Mouse (Mus musculus): ENCODE measurements at regions not wholly inside any gene's neighbourhood (a gene's known extent, or its start where the extent isn't known, plus 50 kb on each side); places are given as distances from the start of the nearest gene placed in this dataset.
"Not testable (repeated sequence)": the region's sequence is repeated elsewhere in the genome, so short reads cannot be mapped to it uniquely, and the experiment has no call there.

DNA sequence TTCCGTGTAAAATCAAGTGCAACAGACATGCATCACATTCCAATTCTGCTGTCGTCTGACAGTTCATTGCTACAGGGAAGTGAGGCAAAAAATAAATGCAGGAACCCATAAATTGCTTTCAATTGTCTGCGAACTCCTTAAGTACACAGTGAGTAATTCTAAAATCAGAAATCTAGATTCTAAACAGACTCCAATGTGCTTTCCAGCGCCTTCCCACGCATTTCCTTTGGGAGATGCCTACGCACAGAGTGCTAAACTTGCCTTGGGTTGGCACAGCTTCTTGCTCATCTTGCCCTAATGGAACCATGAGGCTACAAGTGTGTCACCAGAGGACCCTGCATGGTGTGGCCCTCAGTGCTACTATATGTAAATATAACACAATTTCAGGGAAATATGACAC is 212.6 kb downstream of the Samd5 start:
- no peak for DNase-seq (ENCODE audit: low spot score in 2 of 2)

DNA sequence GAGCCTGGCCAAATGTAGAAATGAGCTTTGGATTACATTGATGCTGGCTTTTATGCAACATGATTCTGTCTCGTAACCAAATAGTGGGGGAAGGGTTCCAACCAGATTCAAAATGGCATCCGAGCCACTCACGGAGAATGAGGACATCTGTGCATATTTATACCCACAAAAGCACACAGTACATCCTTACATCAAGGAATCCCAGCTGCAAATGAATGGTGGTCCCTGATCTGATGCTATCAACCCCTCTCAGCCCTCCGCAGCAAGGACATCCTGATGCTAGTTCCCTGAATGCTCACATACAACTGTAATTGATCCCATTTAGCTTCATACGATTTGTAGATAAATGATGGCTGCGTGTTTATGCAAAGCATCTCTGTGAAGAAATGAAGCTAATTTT is 215.9 kb downstream of the Samd5 start:
- DNase-seq (ENCODE audit: low spot score in 2 of 2), result no peak

DNA sequence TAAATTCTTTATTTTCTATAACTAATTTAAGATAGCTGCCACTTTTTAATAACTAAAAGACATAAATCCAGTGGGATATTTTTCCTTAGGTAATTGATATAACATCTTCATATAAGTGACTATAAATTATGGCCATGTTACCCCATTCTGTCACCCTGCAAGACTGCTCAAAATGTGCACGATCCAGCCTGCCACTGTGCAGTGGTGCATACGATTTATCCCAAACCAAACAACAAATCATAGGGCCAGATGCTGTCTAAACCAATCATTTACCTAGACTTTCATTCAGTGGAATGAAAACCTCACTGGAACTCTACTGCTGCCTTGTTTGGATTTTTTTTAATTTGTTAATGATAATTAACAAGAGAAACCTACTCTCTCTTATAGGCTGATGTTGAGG is 216.5 kb downstream of the Samd5 start:
- no peak for DNase-seq (ENCODE audit: low spot score in 2 of 2)

DNA sequence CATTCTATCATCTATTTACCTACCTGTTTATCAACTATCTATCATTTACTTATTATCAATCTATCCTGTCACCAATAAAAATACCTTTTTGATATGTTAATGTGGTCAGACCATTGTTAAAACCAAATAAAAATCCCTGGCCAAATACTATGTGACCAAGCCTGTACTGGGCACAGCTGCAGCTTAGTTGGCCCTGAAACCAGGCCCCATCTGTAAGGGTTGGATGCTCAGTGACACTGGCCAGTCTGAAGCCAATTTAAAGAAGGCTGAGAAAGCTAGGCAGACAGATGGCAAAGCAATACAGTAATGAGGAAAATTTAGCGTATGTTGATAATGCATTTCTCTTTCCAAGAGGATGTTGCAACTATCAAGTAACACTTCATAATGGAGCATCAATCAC is 217.8 kb downstream of the Samd5 start:
- no peak for DNase-seq (ENCODE audit: low spot score in 2 of 2)

DNA sequence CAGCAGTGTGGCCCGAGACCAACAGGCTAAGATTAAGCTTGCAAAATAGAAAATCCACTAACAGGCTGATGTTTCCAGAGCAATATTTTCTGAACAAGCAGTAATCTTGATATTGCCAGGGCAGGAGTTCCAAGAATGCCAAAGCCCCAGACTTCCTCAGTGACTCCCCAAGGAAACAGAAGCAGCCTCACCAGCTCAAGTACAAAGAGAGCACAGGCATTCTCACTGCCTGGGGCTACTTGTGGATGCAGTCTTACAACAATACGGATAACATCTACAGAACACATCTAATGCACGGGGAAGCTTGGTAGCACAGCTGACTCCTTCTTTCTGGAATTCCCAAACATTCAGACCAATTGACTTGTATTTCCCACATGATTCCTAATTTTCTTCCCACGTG is 235.9 kb downstream of the Samd5 start:
- no peak for DNase-seq (ENCODE audit: low spot score in 2 of 2)

DNA sequence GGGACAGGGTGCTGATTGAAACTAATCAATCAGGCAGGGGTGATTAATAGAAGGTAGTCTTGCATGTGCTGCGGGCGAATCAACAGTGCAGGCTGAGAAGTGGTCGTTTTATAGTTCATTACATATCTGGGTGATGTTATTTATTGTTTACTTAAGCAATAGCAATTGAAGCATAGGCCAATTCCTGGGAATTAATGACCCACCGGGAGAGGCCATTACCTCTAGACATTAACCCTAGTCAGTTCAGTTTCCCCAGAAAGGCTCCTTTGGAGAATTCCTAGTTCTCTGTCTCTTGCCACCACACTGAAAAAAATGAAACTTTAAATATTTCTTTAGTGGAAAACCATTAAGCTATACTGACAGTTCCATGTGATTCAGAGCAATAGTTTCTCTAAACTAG is 236.6 kb downstream of the Samd5 start:
- no peak for DNase-seq (ENCODE audit: low spot score in 2 of 2)

DNA sequence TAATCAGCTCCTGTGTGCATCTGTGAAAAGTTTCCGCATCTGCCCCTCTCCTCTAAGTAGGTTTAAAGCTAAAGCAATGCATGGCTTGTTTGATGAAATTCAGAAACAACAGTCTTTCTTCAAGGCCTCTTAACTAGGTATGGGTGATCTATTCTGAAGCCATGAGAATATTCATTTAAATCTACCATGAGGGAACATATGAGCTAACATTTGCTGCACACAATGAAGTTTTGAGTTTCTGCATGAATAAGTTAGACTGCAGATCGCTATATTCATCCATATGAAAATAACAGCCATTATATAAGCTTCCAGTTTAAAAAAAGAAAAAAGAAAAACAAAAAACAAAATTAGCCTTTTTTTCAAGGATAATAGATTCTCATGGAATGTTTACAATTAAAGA is 245.9 kb downstream of the Samd5 start:
- no peak for DNase-seq (ENCODE audit: low spot score in 2 of 2)

DNA sequence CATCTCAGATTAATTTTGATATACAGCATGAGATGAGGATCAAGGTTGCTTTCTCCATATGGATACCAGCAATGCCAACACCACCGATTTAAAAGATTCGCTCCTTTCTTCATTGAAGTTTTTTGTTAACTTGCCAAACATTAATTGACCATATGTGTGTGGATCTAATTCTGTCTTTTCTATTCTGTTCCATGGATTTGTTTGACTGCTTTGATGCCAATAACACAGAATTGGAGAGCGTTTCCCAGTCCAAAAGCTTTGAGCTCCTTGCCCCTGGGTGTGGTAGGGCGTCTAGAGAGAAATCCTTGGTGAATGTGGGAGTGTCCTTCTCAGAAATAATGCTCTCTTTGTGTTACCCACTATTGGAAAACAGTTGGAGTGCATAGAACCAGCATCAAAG is 254.3 kb downstream of the Samd5 start:
- no peak for DNase-seq (ENCODE audit: low spot score in 2 of 2)

DNA sequence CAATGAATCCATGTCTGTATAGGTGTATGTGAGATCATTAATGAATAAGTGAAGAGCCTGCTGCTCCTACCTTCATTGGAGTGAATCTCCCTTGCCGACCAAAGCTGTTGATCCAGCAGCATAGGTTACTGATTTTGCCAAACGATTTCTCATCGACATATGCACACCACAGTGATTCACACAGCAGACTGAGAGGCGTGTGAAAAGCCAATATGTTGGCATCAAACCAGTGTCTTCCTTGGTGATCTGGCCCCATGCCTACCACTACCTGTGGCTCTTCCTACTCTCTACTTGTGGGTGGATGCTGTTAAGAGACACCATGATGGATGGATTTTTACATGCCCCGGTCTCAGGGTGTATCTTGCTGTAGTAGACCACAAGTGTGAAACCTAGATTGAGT is 258.3 kb downstream of the Samd5 start:
- DNase-seq (ENCODE audit: low spot score in 2 of 2), result no peak

DNA sequence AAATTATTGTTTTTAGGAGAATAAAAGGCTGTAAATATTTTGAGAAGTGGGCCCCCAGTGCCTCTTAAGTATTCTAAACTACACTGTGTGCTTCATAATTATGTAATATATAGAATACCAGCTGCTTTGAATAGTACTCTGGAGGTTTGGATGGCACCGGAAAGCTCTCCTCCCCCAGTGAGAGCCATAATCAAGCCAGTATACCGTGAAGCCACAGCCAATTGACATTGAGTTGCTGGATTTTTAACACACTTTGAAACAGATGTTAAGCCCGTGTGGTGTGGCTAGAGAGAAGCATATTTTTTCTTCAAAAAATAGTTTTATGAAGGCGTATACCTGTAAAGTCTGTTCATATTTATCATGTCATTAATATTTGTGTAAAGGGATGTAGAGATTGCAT is 268.9 kb downstream of the Samd5 start:
- no peak for DNase-seq (ENCODE audit: low spot score in 2 of 2)

DNA sequence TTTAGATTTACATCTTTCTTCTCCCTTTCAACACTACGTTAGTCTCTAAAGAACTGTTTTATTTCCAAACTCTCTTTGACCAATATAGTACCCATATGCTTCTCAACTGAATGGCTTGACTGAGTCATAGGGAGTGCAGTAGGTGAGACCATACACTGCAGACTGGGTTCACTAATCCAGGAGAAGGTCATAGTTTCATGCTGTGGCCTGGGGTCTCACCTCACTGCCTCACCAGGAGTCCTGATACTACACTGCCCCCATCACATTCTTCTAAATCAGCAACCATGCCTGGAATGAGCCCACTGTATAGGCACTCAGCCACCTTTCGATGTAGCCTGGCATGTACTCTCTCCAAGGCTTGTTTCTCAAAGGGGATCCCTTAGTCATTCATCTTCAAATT is 269.6 kb downstream of the Samd5 start:
- DNase-seq (ENCODE audit: low spot score in 2 of 2), result no peak

DNA sequence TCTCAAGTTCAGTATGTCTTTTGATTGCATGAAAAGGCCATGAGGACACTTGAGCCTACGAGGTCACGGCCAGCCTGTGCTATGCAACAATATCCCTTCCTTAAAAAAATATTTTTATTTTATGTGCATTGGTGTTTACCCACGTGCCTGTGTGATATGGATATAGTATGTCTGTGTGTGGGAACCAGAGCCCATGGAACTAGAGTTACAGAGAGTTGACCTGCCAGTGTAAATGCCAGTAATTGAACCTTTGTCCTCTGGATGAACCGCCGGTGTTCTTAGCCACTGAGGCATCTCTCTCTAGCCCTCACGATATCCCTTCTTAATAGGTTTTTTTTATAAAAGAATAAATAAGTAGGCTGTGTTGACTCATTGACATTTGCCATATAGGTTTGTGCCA is 270.0 kb downstream of the Samd5 start:
- no peak for DNase-seq (ENCODE audit: low spot score in 2 of 2)

DNA sequence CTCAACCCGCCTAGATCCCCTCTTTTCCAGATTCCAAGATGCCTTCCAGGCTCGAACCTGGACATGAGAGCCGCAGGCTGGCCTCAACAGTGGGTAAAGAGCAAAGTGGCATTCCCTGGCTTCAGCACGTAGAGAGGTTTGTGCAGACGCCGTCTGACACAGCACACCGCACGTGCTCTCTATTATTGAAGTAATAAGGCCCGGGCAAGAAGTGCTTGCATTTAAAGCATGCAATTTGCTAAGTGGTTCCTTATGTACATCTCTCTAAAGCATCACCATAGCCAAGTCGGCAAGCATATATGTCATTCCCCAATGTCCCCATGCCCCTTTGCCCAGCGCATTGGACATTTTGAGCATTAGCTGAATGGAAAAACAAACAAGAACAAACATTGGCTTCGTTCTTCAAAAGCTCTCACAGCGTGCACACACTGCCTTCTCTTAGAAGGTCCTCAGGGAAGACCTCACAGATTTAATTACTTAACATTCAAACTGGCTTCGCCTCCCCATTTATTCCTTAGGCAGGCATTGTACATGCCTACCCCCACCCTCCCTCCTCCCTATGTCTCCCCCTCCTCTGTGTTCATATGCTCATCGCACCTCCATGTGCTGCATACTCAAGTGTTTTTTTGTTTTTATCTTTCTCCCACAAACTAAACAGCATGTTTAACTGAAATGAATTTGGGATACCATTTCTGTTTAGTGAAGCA is 273.9 kb downstream of the Samd5 start:
- DNase-seq (ENCODE audit: low spot score in 2 of 2), result no peak

DNA sequence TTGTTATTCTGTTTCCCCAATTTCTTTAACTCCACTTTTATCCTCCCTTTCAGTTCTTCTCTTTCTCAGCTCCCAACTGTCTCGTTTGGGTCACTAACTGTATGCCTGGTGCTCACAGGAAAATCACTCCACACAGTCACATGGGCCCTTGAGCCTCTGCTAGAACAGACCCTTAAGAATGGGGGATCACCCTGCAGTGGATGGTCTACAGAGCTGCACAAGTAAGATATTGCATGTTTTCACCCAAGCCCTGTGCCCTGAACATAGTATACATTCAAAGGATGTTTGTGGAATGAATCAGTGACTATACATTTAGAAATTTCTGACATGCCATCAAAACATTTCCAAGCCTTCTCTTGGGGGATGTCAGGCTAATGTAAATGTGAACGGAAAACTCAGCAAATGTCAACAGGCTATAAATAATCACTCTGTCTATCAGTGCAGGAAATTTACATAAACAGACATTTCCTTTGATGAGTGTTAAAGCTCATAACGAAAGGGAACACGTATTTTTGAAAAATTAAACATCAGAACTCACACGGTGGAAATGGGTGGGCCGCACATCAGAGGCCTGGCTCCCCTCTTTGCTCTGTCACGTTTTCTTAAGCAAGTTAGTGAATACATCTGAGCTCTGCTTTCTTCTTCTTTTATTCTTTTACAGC is 297.4 kb downstream of the Samd5 start:
- DNase-seq (ENCODE audit: low spot score in 2 of 2), result no peak

DNA sequence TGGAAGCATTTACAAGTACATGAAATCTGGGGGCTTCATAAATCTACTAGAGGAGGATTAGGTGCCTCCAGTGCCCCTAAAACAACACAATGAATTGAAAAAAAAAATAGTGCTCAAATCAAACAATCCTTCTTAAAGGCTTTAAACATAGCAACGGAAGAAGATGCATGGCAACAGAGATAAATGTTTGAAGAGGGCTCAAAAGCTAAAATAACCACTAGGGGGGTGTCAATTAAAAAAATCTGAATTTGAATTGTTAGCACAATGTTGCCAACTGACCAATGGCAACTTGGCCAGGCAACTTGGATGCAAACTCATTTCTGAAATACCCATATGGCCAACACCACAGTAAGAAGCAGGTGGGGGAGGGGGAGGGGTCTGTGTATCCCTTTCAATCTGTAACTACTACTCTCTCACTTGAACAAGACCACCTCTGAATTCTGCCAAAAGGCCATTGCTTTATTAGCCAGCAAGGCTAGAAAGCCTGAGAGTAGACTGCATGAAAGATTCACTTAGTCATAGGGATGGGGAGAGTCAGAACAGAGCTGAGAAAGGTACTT is 312.6 kb downstream of the Samd5 start:
- DNase-seq (ENCODE audit: low spot score in 2 of 2), result no peak

DNA sequence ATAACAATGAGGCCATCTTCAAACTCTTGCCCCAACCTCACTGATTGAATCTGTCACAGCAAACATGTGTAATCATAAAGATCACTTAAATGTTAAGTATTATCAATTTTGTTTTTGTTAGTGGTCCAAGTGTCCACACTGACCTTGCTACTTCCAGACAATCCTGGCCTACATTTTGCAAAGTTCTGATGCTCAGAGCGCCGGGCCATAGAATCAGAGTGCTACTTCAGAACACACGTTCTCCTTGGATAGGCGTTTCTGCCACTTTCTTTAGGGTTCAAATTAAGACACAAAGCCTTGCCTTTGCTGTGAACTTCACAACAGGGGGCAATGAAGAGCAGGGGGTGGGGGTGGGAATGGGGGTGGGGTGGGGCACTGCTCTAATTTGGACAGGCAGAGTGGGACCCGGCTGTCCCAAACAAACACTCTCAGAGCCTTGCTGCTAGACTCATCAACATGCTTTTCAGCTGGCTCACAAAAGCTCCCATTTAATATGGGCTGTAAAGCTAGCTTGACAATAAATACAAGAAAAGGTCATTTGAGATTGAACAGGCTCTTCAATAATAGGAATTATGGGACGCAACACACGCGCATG is 336.7 kb downstream of the Samd5 start:
- DNase-seq (ENCODE audit: low spot score in 2 of 2), result no peak

DNA sequence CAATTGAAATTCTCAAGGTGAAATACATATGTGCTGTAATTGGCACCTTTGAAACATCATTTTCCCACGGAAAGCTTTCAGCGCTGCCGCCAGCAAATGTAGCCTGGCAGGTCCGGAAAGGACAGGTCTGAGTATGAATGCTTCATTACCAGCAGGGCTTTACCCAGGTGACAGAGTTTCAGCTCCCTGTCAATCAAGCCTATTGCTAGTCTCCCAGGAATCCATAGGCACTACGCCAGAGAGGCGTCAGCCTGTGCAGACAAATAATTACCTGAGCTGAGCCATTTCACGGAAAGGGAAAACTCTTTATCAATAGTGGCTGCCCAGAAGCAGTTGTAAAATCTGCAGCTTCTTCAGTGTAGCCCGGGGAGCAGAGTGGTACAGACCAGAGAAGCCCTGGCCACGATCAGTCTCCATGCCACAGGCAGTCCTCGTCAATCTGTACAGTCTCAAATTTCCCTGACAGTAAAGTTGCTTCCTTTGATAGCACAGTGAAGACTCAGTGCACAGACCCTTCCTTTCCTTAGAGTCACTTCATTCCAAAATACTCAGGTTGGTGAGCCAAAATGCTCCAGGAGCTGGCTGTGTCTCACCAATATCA is 340.7 kb downstream of the Samd5 start:
- no peak for DNase-seq (ENCODE audit: low spot score in 2 of 2)

DNA sequence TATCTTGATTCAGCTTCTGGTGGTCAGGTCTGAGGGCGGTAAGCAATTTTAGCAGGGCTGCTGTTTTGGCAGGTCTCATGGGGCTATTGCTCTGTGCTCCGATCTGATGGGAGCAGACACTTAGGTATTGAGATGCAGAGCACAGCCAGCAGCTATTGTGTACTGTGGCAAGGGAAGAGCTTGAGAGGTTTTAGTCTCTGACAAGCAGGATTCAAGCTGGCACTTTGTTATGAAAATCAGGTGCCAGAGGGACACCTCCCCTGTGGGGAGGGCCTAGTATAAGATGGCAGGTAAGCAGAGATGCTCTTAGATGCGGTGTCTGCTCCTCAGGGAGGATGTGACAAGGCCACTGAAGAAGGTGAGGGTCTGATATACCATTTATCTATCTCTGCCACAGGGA is 343.3 kb downstream of the Samd5 start:
- DNase-seq (ENCODE audit: low spot score in 2 of 2), result no peak

DNA sequence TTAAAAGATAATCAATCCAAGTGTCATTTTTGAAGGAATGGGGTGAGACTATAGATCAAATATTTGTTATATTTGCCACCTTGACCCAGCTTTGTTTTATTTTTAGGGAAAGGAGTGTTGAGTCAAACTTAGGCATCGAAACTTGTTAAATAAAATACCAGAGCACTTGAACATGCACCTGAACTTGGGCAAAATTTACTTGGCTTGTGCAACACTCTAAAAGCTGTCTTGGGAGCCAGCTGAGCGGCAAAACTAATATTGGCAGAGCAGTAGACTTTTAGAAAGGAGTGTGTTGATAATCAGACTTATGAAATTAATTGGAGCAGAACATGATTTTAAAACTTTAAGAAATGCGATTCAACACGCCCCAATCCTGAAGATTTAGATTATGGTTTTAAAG is 346.7 kb downstream of the Samd5 start:
- DNase-seq (ENCODE audit: low spot score in 2 of 2), result no peak

DNA sequence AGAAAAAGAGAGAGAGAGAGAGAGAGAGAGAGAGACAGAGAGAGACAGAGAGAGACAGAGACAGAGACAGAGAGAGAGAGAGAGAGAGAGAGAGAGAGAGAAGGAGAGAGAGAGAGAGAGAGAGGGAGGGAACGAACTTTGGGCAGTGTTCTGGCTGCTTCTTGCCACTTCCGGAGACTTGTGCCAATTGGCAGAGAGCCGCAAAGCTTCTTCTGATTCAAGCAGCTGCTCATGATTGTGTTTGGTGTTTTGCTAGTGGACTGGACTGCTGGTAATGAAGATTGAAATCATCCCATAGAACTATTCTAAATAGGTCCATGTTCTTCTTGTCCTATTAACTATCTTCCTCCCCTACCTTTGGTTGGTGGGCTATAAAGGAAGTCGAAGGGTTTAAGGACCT is 347.1 kb downstream of the Samd5 start:
- DNase-seq (ENCODE audit: low spot score in 2 of 2), result not testable (repeated sequence)

DNA sequence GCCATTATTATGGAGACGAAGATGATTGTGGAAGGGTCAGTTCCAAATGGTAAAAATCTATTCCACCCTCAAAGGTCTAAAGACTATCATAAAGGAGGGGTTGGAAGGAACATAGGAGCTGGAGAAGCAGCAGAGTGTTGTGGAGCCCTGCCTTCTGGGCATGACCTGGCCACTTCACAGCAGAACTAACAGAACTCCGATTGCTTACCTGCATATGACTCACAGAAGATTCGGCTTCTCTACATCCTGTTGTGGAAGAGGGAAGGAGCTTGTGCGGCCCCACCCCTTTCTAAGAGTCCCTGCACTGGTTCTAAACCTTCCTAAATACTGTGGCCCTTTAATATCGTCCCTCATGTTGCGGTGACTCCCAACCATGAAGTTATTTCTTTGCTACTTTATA is 362.7 kb downstream of the Samd5 start:
- DNase-seq (ENCODE audit: low spot score in 2 of 2), result no peak

DNA sequence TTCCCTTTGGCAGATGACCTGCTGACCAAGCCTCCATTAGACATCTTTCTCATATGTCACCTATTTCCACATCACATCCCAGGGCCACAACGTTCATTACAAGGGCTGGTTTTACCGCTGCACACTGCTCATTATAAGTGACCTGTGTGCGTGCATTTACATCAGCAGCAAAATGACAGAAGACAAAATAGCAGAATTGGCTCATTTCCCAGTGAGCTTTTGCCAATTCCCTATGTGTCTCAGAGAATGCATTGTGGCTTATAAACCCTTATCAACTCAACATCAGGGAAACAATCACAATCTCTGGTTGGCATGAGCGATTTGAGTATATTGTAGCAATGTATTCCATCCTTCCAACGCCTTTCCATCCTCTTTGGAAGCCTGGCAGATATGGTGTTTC is 364.7 kb downstream of the Samd5 start:
- DNase-seq (ENCODE audit: low spot score in 2 of 2), result no peak

DNA sequence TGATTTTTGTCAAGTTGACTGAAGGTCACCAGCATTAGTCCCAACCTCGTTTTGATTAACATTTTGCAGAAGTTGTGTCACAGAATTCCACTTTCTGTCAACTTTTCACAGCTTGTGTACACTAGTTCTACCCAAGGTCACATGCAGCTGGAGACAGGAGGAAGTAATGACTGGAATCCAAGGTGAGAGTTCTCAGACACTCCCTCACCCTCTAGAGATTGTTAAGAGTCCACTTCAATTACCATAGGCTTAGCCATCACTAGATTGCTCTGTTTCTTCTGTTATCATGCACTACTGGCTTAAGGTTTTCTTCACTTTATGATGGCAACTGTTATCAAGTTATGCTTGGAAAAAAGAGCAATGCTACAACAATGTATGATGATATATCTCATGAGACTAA is 379.0 kb downstream of the Samd5 start:
- DNase-seq (ENCODE audit: low spot score in 2 of 2), result no peak

All from spleen, postnatal 14 days (tissue).